Mouse (Mus musculus): ENCODE data around the gene Opcml.

DNA sequence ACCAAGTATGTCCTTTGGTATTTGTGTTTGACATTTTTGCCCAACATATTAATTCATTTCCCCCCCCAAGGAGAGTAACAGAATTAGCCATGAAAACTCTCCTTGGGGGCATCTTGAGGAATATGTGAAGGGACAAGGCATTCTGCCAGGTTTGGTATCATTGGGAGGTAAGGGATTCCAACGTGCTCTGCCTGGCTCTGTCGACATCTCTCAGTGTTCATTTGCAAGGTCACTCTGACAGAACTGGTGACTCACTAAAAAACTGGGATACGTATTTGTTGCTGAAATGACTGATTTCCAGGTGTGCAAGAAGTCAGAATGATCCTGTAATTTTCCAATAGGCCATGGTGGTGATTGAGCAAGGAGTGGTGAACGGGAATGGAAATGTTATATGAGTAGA lies 648.2 kb downstream of the Opcml start:
- no peak for TF ChIP-seq CTCF (conservative IDR thresholded peaks at IDR 0.05; ENCODE audit: insufficient read depth, insufficient read length, low read depth, low read length)
- no peak for TF ChIP-seq POLR2A (IDR thresholded peaks at IDR 0.05; ENCODE audit: low read depth, low read length)
